Mouse (Mus musculus): ENCODE measurements around the gene Wfdc21. TPM values are rescaled to one million over a fixed set of nuclear protein-coding genes. Genes with fewer than 3 reads are reported as not detected.

Gene Wfdc21
- polyA plus RNA-seq, 2 experiments = not detected

DNA sequence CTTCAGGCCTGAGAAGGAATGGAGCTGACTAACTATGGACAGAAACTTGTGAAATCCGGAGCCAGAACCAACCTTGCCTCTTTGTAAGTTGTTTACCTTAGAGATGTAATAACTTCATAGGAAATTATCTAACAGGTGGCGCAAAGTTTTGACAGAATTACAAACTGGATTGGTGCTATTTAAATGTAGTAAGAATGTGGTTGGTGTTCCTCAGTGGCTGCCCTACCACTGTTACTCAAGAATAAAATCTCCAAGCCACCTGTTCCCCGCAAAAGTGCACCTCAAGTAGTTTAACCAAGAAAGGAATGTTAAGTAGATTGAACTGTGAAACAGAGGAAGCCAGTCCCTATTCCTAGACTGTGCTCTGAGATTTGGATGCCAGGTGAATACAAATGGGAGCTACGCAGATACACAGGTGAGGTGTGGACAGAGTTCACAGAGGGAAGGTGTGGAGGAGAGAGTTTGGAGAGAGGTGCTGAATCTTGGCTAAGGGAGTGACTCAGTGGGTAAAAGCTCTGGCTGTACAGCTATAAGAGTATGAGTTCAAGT, 6.2 kb upstream of the Wfdc21 start:
- H3K27ac ChIP-seq (replicated peaks; ENCODE audit: low read depth, low read length) = no peak overlapping the region
- H3K4me1 ChIP-seq (ENCODE audit: control insufficient read depth, insufficient read depth, low read length) = no peaks in the 10 kb centered on the region
- no peak for DNase-seq (ENCODE audit: low spot score)
- no peaks in the 10 kb centered on the region for H3K36me3 ChIP-seq (ENCODE audit: control insufficient read depth, insufficient read depth, low read length)
- no peak for ATAC-seq (ENCODE audit: low FRiP score, low read depth)
- H3K9me3 ChIP-seq (ENCODE audit: control insufficient read depth, low read length) = no peaks in the 10 kb centered on the region
- H3K4me3 ChIP-seq (replicated peaks; ENCODE audit: low read length) = no peak overlapping the region
- WGBS = 80% methylated on average over 4 of the region's 4 CpGs
- no peak overlapping the region for H3K9ac ChIP-seq (ENCODE audit: low read depth, low read length, severe bottlenecking)
- H3K4me2 ChIP-seq (replicated peaks; ENCODE audit: low read depth, low read length, severe bottlenecking) = no peak overlapping the region
- H3K27me3 ChIP-seq (ENCODE audit: control insufficient read depth, insufficient read depth, low read length) = no peaks in the 10 kb centered on the region
- TF ChIP-seq POLR2A (IDR thresholded peaks at IDR 0.05; ENCODE audit: borderline replicate concordance, extremely low read depth, insufficient read depth, insufficient read length) = no peak

DNA sequence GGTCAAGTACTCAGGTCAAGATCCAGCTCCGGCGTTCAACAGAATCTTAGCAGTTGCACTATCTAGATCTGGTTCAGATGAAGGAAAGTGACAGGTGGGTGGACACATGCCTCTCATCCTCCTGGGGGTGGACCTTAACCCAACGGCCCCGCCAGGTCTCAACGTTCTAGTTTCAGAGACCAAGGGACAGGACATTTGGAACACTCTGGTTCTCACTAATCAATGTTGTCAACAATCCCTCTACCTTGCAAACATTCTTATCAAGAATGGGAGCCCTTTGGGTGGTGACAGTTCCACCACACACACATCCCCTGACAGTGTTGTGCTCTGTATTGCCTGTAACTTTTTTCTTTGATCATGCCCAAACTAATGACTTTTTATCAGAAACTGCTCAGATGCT, 4.9 kb upstream of the Wfdc21 start:
- WGBS = 76% methylated on average over 5 of the region's 5 CpGs
- H3K27ac ChIP-seq (replicated peaks; ENCODE audit: low read depth, low read length) = no peak overlapping the region
- ATAC-seq (ENCODE audit: low FRiP score, low read depth) = no peak

DNA sequence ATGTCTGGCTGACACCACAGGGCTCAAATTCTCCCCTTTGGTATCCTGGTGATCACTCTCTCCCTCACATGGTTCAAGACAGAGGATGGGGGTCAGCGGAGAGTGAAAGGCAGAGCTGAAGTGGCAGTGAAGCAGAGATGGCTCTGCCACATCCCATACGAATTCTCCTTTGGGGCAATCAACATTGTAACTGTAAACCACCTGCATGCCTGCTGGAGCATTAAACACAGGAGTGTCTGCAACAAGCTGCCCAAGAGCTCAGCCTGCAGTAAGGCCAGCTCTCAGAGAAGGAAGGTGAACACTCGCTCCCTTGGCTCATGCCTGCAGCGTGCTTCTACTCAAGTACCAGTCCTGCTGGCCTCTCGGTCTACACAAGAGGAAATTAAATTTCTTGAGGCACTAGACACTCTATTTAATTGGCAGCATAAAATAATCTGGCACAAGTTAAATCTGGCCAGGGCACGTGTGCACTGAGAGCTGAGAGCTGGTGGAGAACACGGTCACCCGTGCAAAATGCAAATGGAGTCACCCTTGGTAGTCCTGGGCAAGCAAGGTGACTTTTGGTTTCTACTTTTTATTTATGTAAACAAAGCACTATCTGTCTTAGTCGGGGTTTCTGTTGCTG, 3.9 kb upstream of the Wfdc21 start:
- no peak for DNase-seq (ENCODE audit: low spot score)
- no peaks in the 10 kb centered on the region for H3K4me1 ChIP-seq (ENCODE audit: control insufficient read depth, insufficient read depth, low read length)
- no peak overlapping the region for H3K4me3 ChIP-seq (replicated peaks; ENCODE audit: low read length)
- TF ChIP-seq POLR2A (IDR thresholded peaks at IDR 0.05; ENCODE audit: borderline replicate concordance, extremely low read depth, insufficient read depth, insufficient read length) = no peak
- H3K4me2 ChIP-seq (replicated peaks; ENCODE audit: low read depth, low read length, severe bottlenecking) = no peak overlapping the region
- no peaks in the 10 kb centered on the region for H3K36me3 ChIP-seq (ENCODE audit: control insufficient read depth, insufficient read depth, low read length)
- ATAC-seq (ENCODE audit: low FRiP score, low read depth) = no peak
- H3K9me3 ChIP-seq (ENCODE audit: control insufficient read depth, low read length) = no peaks in the 10 kb centered on the region
- H3K27me3 ChIP-seq (ENCODE audit: control insufficient read depth, insufficient read depth, low read length) = no peaks in the 10 kb centered on the region
- H3K27ac ChIP-seq (replicated peaks; ENCODE audit: low read depth, low read length) = no peak overlapping the region
- no peak overlapping the region for H3K9ac ChIP-seq (ENCODE audit: low read depth, low read length, severe bottlenecking)
- WGBS = 60% methylated on average over 9 of the region's 9 CpGs

More for the DNA sequence above, 4.9 kb upstream of the Wfdc21 start:
- no peak overlapping the region for H3K4me3 ChIP-seq (replicated peaks; ENCODE audit: low read length)
- no peak overlapping the region for H3K4me2 ChIP-seq (replicated peaks; ENCODE audit: low read depth, low read length, severe bottlenecking)
- H3K9me3 ChIP-seq (ENCODE audit: control insufficient read depth, low read length) = no peaks in the 10 kb centered on the region
- H3K27me3 ChIP-seq (ENCODE audit: control insufficient read depth, insufficient read depth, low read length) = no peaks in the 10 kb centered on the region
- no peak overlapping the region for H3K9ac ChIP-seq (ENCODE audit: low read depth, low read length, severe bottlenecking)
- no peak for DNase-seq (ENCODE audit: low spot score)
- no peak for TF ChIP-seq POLR2A (IDR thresholded peaks at IDR 0.05; ENCODE audit: borderline replicate concordance, extremely low read depth, insufficient read depth, insufficient read length)
- H3K4me1 ChIP-seq (ENCODE audit: control insufficient read depth, insufficient read depth, low read length) = no peaks in the 10 kb centered on the region
- no peaks in the 10 kb centered on the region for H3K36me3 ChIP-seq (ENCODE audit: control insufficient read depth, insufficient read depth, low read length)

DNA sequence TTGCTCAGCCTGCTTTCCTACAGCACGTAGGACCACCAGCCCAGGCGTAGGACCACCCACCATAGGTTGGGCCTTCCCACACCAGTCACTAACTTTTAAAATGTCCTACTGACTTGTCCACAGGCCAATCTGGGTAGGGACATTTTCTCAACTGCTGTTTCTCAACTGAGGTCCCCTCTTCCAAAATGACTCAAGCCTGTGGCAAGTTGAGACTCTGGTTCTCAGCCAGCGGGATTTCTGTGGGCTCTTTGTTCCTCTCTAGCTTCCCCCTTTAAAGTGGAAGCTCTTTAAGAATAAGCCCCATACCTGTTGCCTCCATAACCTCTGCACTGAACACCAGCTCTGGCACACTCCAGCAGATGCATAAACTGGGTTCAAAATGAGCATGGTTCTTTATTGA, 3.2 kb upstream of the Wfdc21 start:
- H3K4me2 ChIP-seq (replicated peaks; ENCODE audit: low read depth, low read length, severe bottlenecking) = no peak overlapping the region
- no peak for DNase-seq (ENCODE audit: low spot score)
- ATAC-seq (ENCODE audit: low FRiP score, low read depth) = no peak
- no peaks in the 10 kb centered on the region for H3K36me3 ChIP-seq (ENCODE audit: control insufficient read depth, insufficient read depth, low read length)
- no peaks in the 10 kb centered on the region for H3K27me3 ChIP-seq (ENCODE audit: control insufficient read depth, insufficient read depth, low read length)
- H3K9me3 ChIP-seq (ENCODE audit: control insufficient read depth, low read length) = no peaks in the 10 kb centered on the region
- WGBS = 69% methylated on average over 3 of the region's 3 CpGs
- TF ChIP-seq POLR2A (IDR thresholded peaks at IDR 0.05; ENCODE audit: borderline replicate concordance, extremely low read depth, insufficient read depth, insufficient read length) = no peak
- no peaks in the 10 kb centered on the region for H3K4me1 ChIP-seq (ENCODE audit: control insufficient read depth, insufficient read depth, low read length)
- H3K4me3 ChIP-seq (replicated peaks; ENCODE audit: low read length) = no peak overlapping the region
- H3K9ac ChIP-seq (ENCODE audit: low read depth, low read length, severe bottlenecking) = no peak overlapping the region
- H3K27ac ChIP-seq (replicated peaks; ENCODE audit: low read depth, low read length) = no peak overlapping the region

DNA sequence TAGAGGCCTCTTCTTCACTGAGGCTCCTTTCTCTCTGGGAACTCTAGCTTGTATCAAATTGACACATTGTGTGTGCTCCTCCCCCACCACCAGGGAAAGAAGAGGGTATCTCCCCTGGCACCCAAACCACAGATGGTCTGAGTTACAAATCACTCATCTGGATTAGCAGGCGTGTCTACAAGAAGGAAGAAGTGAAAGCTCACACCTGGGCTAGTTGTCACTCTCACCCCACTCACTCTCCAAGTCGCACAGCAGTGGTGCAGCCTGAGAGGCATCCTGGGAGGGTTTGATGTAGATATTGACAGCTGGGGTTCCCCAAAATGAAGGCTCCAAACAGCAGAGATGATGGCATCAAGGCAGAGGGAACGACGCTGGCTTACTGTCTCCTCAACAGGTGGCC, 588 bp upstream of the Wfdc21 start:
- no peak for DNase-seq (ENCODE audit: low spot score)
- WGBS = 39% methylated on average over 4 of the region's 4 CpGs

More for the DNA sequence above, 588 bp upstream of the Wfdc21 start:
- no peak for TF ChIP-seq POLR2A (IDR thresholded peaks at IDR 0.05; ENCODE audit: borderline replicate concordance, extremely low read depth, insufficient read depth, insufficient read length)
- no peaks in the 10 kb centered on the region for H3K4me1 ChIP-seq (ENCODE audit: control insufficient read depth, insufficient read depth, low read length)
- H3K4me3 ChIP-seq (replicated peaks; ENCODE audit: low read length) = no peak overlapping the region
- H3K9me3 ChIP-seq (ENCODE audit: control insufficient read depth, low read length) = no peaks in the 10 kb centered on the region
- H3K9ac ChIP-seq (ENCODE audit: low read depth, low read length, severe bottlenecking) = no peak overlapping the region
- H3K27me3 ChIP-seq (ENCODE audit: control insufficient read depth, insufficient read depth, low read length) = 0 out of 2 replicates have a peak, but pooled peaks cover 4% of the 10 kb centered on the region
- H3K4me2 ChIP-seq (replicated peaks; ENCODE audit: low read depth, low read length, severe bottlenecking) = no peak overlapping the region
- no peaks in the 10 kb centered on the region for H3K36me3 ChIP-seq (ENCODE audit: control insufficient read depth, insufficient read depth, low read length)
- ATAC-seq (ENCODE audit: low FRiP score, low read depth) = no peak
- no peak overlapping the region for H3K27ac ChIP-seq (replicated peaks; ENCODE audit: low read depth, low read length)
